Mouse (Mus musculus) common myeloid progenitor, adult 5-6 weeks (primary cell): ENCODE results near the gene Nccrp1. TPM values are rescaled to one million over a fixed set of nuclear protein-coding genes. Genes with fewer than 3 reads are reported as not detected.

Experiments used
- ATAC-seq: replicated peaks from 2 replicates; pipeline ENCODE4 v1.8.0; 2016; ENCODE audit warnings: low read depth, mild to moderate bottlenecking, moderate TSS enrichment, inconsistent platforms; ENCODE audit not compliant: poor library complexity, severe bottlenecking
- total RNA-seq: library from RNA; stranded (forward); fragments of 200-1000, 187-1606 nt; gene quantifications from 2 replicates; pipeline ENCODE4 v1.2.3, GENCODE M21; 2017

Nccrp1 gene
- 0.09 TPM in 1 of 2 replicates, not detected in the other for total RNA-seq

DNA sequence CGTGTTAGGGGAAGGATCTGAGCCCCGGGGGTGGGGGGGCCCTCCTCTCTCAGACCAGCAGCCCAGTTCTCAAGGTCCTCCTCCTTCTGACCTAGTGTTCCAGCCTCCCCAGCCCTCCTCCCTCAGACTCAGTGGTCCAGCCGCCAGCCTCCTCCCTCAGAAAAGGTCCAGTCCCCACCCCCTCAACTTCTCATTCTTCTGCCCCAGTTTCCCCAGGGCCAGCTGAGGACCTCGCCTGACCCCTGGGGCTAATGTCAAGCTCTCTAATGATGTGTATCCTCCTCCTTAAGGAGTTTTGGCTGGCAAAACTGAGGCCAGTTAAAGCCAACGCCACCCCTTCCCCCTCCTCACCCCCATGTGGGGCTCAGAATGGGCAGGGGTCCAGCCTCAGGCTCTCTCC, at the start of gene Nccrp1:
Gene Nccrp1 (minus strand): TSS at position 101 of the 400 bp plus-strand sequence.
- ATAC-seq, result no peak

DNA sequence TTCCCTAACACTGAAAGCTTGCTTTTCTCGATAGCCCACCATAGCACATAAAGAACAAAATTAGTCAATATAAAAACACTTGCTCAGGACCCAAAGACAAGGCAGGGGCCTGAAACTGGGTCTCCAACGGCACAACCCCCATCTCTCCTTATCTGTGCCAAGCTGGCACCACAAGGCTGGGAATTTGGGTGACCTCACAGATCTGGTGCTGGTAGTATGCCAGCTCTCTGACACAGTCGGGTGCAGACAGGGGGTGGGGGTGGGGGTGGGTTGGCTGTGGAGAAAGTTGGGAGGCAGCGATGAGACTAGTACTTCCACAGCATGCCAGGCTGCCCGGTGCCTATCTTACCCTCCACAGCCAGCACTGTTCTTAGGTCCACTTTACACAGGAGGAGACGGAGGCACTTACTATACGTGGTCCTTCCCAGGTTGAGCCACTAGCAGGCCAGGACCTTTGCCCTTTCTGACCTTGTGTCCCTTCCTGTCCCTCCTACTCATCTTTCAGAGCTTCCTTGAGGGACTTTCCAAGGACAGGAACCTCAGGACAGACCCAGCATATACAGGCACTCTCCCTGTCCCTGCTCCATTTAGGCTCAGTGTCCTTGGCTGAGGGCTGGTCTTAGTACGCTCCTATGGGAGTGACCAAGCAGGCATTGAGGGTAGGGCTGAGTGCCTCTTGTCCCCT, 48.8 kb upstream of the Nccrp1 start:
- no peak for ATAC-seq

DNA sequence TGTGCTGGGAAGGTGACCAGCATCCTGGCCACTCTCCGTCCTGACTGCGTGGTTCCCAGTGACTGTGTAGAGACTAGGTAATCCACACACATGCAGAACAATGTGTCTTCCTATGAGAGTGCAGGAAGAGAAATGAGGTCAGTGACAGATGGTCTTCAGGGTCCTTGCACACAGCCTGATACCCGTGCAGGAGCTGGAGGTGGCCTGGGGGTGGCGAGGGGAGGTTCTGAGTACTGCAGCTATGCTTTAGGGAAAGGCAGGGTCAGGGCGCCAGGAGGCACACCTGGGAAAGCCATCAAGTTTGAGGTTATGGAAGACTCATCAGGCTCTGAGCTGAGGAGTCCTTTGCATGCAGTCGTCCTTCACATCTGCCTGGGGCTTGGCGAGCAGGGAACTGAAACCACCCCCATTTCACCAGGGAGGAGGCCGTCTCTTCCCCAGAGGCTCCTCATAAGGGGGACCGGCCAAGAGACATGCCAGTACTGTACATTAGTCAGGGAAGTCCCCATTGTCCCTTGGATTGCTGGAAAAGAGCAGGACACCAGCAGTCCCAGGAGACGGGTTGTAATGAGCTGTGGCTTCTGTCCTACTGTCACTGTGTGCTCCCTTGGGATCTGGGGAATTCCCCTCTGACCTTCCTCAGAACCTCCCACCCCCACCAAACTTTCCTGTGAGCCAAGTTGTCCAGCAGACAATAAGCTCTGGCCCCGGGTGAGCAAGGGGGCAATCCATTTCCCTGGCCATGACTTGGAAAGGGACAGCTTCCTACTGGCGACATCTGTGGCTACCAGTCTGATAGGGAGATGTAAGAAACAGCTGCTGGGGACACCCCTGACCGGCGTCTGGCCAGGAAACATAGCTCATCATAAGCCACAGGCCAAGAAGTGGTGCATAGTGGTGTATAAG, 46.4 kb upstream of the Nccrp1 start:
- 0 out of 2 replicates have a peak, but pooled peaks have one; percentile 10 for ATAC-seq

DNA sequence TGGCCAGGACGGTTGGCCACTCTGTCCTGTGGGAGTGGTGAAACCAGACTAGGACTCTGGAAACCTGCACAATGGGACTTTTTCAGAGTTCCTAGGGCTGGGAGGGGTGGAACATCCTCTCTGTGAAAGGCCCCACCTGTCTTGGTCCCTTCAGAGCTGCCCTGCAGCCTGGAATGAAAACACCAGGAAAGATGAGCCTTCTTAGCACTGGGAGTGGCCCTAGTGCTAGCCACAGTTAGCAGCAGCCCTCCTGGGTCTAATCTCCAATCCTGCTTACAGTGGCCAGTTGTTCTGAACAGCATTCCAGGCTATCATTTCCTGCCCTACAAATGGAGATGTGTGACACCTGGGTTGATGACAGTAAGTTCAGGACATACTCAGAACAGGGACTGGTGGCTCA, 44.8 kb upstream of the Nccrp1 start:
- ATAC-seq, result no peak

DNA sequence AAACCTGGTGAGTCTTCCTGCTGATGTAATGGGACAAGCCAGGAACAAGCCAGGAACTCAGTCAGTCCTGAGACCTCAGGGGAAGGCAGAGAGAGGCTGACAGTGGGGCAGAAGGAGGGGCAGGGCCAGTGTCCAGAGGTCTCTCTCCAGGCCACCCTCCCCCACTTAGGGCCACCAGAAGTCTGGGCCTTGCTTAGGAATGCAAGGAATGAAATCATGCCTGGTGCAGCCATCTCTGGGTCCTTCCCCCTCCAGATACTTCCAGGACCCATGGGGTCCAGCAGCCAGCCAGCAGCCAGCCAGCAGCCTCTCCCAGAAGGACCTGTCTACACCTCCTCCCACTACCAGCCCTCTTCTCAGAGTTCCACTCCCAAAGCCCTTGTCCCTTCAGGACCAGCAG, 40.6 kb upstream of the Nccrp1 start:
- no peak for ATAC-seq

DNA sequence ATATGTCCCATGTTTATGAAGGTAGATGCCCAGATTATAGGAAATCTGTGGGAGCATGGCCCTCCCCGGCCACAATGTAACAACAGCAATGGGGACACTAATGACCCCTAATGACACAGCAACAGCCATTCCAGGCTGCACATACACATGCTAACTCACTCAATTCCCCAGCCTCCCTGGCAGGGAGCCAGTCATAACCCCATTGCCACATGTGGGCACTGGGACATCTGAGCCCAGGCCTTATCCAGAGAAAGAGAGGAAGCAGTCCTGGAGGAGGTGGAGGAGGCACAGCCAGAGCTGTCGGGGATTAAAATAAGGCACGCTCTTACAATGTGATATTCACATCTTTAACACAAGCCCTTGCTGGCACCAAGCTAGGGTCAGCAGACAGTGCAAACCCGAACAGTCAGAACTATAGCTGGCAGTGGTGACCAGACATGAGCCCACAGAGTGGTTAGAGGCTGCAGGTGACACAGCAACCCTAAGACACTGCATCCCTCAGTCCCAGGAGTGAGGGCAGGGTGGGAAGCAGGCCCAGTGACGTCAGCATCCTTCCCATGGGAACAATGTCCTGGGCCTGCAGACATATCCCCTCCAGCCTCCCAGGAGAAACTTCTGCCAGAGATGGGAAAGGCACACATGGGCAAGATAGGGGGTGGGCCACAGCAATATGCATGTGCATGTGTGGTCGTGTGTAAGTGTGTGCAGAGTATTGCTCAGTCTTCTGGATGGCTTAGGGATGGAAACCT, 39.8 kb upstream of the Nccrp1 start:
- ATAC-seq, result no peak

DNA sequence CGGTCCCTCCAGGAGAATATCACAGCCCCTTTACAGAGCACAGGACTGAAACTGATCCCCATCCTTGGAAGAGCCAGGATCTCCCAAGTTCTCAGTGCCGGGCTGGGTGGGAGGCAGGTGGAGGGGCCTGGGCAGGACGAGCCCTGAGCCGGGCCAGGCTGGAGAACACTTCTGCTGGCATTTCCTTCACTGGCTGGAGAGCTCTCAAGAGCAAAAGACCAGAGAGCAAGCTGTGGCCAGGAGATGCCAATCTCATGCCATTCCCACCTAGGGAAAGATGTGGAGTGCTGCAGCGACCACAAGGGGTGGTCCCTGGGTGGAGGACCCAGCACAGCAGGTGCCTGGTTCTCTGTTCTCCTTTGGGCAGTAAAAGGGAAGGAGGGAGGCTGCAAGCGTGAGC, 37.9 kb upstream of the Nccrp1 start:
- ATAC-seq, result no peak

DNA sequence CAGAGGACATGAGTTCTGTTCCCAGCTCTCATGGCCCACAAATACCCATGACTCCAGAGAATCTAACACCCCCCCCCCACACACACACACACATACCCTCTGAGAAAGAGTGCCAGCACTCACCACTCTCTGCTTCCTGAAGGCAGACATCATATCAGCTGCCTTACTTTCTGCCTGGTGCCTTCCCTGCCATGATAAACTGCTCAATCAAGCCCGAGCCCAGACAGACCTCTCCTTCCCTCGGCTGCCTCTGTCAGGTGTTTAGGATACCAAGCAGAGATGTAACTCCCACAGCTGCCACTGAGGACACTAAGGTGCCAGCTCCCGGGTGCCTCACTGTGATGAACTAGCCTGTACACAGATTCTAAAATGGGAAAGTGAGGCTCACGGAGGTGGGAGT, 37.4 kb upstream of the Nccrp1 start:
- ATAC-seq, result 0 out of 2 replicates have a peak, but pooled peaks have one; percentile 15

DNA sequence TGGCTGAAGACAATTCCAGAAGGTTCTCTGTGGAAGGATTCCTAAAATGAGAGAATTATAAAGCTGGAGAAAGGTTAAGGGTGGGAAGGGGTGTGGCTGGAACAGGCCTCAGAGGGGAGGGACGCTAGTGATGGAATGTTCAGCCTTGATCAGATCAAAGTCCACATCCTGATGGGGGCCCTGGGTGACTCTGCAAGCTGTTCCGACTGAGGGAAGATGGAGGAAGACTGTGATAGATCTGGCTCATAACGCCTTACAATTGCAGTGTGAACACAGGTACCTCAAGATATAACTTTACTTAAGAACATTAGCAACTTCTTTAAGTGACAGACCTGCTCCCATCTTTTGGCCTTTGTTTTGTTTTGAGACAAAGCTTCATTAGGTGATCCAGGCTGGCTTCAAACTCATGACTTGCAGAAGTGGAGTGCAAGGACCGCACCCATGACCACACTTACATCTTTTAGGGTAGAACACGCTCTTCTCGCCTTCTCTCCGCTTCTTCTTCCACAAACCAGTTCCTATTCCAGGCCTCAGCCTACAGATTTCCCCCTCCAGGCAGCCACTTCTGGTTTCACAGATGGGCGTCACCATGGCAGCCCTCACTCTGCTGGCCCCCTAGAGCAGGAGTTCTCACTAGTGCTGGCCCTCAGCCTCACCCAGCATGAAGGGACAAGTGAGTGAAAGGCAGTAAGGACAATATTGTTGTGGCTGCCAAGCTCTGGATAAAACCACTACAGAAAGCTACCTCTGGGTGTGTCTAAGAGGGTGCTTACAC, 36.7 kb upstream of the Nccrp1 start:
- peak; percentile 37 for ATAC-seq

DNA sequence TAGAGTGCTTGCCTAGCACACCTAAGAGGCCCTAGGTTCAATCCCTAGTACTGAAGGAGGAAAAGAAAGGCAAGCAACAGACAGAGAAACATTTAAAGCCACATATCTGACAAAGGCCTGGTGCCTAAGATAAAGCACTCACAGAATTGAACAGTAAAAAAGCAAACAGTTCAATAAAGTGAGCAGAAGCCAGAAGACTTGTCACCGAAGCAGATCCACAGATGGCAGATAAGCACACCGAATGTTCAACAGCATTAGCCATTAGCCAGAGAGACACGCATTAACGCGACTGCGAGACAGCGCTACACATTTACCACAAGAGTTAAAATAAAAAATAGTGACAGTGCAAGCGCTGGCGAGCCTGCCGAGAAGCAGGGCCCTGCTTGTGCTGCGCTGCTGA, 35.8 kb upstream of the Nccrp1 start:
- ATAC-seq, result 0 out of 2 replicates have a peak, but pooled peaks have one; percentile 10

DNA sequence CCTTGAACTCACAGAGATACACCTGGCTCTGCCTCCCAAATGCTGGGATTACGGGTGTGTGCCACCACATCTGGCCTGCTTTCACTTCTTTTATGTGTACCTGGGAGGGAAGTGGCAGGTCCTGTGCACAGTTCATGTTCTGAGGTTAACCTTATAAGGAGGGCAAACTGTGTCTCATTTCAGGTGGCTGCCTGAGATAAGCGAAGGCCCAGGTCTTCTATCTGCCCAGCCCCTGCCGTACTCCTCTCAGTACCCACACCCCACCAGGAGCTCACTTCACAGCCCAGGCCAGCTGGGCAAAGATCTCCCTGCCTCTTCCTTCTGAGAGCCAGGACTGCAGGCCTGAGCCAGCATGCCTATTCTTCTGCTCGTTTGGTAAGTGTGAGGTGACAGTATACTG, 34.7 kb upstream of the Nccrp1 start:
- ATAC-seq, result peak; percentile 34; the same call in 1 of the 2 replicates

DNA sequence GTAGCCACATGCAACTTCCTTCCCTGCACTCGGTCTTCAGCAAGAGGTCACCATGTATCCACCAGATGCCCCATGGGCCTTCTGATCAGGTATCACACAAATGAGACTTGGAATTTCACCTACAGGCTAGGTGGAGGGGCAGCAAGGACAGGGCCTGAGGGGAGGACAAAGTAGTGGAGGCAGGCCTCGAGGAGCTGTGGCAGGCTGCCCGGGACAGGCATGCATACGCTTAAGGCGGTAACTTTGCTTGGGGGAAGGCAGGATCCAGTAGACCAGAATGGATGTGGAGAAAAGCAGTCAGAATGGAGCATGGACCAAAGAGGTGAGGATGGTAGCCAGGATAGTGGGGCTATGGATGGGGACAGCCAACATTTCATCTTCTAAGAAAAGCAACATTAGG, 32.8 kb upstream of the Nccrp1 start:
- no peak for ATAC-seq

DNA sequence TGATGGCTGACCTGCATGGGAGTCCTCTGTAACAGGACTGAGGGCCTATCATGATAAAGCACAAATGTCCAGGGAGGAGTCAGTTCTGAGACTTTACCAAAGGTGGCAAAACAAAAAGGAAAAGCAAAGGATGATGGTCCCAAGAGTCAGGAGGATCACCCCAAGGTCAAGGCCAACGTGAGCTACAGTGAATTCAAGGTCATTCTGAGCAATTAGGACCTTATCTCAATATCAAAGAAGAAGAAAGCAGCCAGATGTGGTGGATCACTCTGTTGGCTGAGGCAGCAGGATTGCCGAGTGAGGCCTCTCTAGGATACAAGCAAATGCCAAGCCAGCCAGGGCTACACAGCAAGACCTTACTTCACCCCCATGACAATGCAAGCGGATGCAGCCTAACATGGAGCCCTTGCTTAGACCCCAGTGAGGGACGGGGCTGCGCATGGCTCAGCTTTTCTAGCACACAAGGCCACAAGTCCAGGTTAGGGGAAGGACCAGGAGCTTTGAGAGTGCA, 31.5 kb upstream of the Nccrp1 start:
- ATAC-seq, result no peak

DNA sequence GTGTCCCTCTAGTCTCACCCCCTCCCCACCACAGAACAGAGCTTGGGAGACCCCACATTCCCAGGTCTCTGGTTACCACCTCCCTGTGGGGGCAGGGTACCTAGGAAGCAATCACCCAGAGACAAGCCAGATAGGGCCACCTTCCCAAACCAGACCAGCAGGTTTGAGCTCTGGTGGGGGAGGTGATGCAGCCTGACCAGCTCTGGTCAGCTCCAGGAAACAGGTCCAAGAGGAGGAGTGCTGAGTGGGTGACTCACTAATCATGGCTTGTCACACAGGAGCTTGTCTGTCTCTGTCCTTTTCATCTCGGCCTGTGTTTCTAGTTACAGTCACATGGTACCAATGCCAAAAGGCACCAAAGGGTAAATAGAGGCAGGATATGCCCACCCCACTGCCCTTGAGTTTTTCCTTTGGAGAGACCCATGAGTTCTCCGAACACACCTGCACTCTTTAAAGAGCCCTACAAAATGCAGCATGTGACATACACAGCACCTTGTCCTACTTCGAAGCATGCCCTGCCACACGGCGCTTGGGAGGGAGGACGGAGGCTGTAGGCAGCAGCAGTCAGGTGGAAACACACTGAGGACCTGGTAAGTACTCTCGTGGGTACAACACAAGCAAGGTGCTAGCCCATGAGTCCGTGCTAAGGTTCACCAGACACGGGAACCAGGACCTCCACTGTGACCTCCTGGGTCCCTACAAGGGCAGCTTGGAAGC, 30.9 kb upstream of the Nccrp1 start:
- ATAC-seq, result no peak

DNA sequence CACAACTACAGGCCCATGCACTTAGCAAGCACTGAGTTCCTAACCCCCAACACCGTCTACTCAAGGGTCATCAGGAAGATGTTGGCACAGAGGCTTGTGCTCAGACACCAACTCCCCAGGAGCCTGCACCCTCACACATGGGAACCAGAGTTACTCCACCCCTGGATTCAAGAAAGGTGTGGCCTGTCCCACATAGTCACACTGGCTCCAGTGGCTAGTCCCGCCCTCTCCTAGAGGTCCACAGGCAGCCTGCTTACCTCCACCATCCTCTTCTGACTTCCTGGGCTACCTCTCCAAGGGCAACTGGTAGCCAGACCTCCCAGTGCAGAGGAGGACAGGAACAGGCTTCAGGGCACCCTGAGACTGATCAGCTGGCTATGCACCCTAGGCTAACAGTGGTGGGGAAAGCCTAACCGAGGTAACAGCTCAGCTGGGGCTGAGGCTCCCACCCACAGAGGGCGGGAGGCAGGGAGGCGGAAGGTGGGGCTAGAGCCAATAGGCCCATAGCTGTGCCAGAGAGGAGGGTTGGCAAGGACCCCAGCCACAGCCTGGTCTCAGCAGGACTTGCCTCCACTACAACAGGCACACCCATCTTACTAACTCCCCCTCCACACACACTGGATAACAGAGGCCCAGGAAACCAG, 29.3 kb upstream of the Nccrp1 start:
- peak; percentile 59 for ATAC-seq

DNA sequence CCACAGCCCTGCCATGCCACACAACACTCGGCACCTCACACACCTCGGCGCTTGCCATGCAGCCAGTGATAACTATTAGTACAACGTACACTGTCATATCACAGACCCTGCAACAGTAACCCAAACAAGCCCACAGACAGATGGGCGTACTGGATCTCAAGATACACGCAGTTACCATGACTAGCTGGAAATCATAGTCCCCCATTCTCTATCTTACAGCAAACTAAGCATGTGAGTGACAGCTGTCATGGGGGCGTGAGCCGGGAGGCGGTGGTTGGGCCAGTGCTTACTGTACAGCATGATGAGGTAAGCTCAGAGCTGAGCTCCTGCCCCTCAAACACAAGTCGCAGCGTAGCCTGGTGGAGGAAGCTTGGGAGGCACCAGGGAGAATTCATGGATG, 28.5 kb upstream of the Nccrp1 start:
- no peak for ATAC-seq

DNA sequence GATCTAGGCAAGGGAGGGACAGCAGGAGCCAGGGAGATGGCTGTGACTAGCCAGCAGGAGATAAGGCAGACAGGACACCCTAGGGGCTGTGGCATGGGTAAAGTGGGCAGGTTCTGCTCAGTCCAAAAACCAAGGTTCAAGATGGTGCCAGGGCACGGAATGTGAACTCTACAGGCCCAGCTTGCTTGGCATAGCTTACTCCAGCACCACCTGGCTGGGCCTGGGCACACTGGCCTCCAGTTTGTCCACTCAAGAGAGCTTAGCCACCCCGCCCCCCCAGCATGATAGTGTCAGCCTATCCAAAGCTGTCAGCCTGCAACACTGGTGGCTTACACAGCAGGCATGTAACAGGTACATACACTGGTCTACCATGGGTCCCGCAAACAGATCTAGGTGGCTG, 26.2 kb upstream of the Nccrp1 start:
- ATAC-seq, result no peak

DNA sequence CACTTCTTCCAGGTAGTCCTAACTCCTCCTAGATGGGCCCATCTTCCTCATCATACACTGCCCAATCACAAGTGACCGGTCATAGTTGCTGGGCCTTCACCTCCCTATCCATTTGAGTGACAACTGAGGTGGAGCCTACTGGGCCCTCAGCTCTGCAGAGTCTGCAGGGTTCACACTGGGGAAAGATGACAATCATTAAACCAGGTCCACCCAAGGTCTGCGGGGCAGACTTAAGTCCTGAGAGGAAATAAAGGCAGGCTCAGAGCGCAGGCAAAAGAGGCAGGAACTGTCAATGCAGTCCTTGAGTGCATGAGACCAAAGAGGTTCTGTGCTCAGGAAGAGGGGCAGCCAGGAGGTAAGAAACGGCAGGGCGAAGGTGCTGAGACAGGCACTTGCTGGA, 25.6 kb upstream of the Nccrp1 start:
- no peak for ATAC-seq
